Mouse (Mus musculus): ENCODE results near the gene Specc1l. TPM values are rescaled to one million over a fixed set of nuclear protein-coding genes. Genes with fewer than 3 reads are reported as not detected.
"Not testable (repeated sequence)": the region's sequence is repeated elsewhere in the genome, so short reads cannot be mapped to it uniquely, and the experiment has no call there.

Gene Specc1l
- polyA plus RNA-seq, 1 experiment from 2014 or later, result 5.6 TPM

GRCm38 (mm10) chr10:75288579-75288978 is 76.7 kb downstream of the Specc1l start:
- 40% methylated on average over 7 of the region's 7 CpGs for WGBS (ENCODE audit: insufficient replicate concordance)
- ATAC-seq (ENCODE audit: low read depth), result no peak
- H3K4me2 ChIP-seq, result no peak overlapping the region
- peaks cover 6% of the 10 kb centered on the region; the same call in 1 of the 2 replicates for H3K36me3 ChIP-seq
- H3K9ac ChIP-seq, result no peak overlapping the region
- no peak overlapping the region for H3K27ac ChIP-seq
- no peak for DNase-seq
- peaks cover 13% of the 10 kb centered on the region for H3K4me1 ChIP-seq (replicated peaks)
- no peak overlapping the region for H3K4me3 ChIP-seq (replicated peaks)
- H3K9me3 ChIP-seq (replicated peaks), result no peaks in the 10 kb centered on the region
- H3K27me3 ChIP-seq, result no peaks in the 10 kb centered on the region

GRCm38 (mm10) chr10:75289392-75289791 is 77.5 kb downstream of the Specc1l start:
- H3K27me3 ChIP-seq, result no peaks in the 10 kb centered on the region
- H3K4me3 ChIP-seq (replicated peaks), result no peak overlapping the region
- no peak overlapping the region for H3K27ac ChIP-seq
- H3K36me3 ChIP-seq, result no peaks in the 10 kb centered on the region
- H3K9me3 ChIP-seq (replicated peaks), result no peaks in the 10 kb centered on the region
- WGBS (ENCODE audit: insufficient replicate concordance), result 41% methylated on average over 4 of the region's 4 CpGs
- H3K4me2 ChIP-seq, result no peak overlapping the region
- DNase-seq (no peak), ATAC-seq (ENCODE audit: low read depth) (no peak)
- no peak overlapping the region for H3K9ac ChIP-seq
- peaks cover 13% of the 10 kb centered on the region for H3K4me1 ChIP-seq (replicated peaks)

GRCm38 (mm10) chr10:75290650-75291049 is 78.8 kb downstream of the Specc1l start:
- Histone ChIP-seq H3K9ac (no peak overlapping the region), H3K4me1 (replicated peaks) (peaks cover 13% of the 10 kb centered on the region), H3K27ac (no peak overlapping the region), H3K4me2 (no peak overlapping the region), H3K36me3 (no peaks in the 10 kb centered on the region), H3K9me3 (replicated peaks) (no peaks in the 10 kb centered on the region), H3K27me3 (no peaks in the 10 kb centered on the region), H3K4me3 (replicated peaks) (no peak overlapping the region)
- 73% methylated on average over 5 of the region's 5 CpGs for WGBS (ENCODE audit: insufficient replicate concordance)
- ATAC-seq (ENCODE audit: low read depth) (no peak), DNase-seq (no peak)

GRCm38 (mm10) chr10:75291338-75291737 is 79.5 kb downstream of the Specc1l start:
- Histone ChIP-seq H3K4me2 (no peak overlapping the region), H3K27me3 (no peaks in the 10 kb centered on the region), H3K9ac (no peak overlapping the region), H3K9me3 (replicated peaks) (no peaks in the 10 kb centered on the region), H3K4me3 (replicated peaks) (no peak overlapping the region), H3K4me1 (replicated peaks) (peaks cover 13% of the 10 kb centered on the region), H3K27ac (no peak overlapping the region), H3K36me3 (0 out of 2 replicates have a peak, but pooled peaks cover 3% of the 10 kb centered on the region)
- ATAC-seq (ENCODE audit: low read depth) (peak; percentile 68), DNase-seq (no peak)
- 54% methylated on average over 1 of the region's 1 CpGs for WGBS (ENCODE audit: insufficient replicate concordance)

GRCm38 (mm10) chr10:75292206-75292605 is 80.3 kb downstream of the Specc1l start:
- H3K4me2 ChIP-seq; H3K27ac ChIP-seq; H3K27me3 ChIP-seq; H3K36me3 ChIP-seq; DNase-seq; H3K9ac ChIP-seq; ATAC-seq (ENCODE audit: low read depth); H3K9me3 ChIP-seq (replicated peaks); H3K4me3 ChIP-seq (replicated peaks): not testable (repeated sequence)
- H3K4me1 ChIP-seq (replicated peaks), result peaks cover 13% of the 10 kb centered on the region
- WGBS (ENCODE audit: insufficient replicate concordance), result 76% methylated on average over 8 of the region's 8 CpGs

GRCm38 (mm10) chr10:75293288-75293687 is 81.4 kb downstream of the Specc1l start:
- ATAC-seq (ENCODE audit: low read depth) (no peak), DNase-seq (no peak)
- no peak overlapping the region for H3K4me3 ChIP-seq (replicated peaks)
- no peaks in the 10 kb centered on the region for H3K27me3 ChIP-seq
- no peaks in the 10 kb centered on the region for H3K9me3 ChIP-seq (replicated peaks)
- H3K9ac ChIP-seq, result no peak overlapping the region
- H3K27ac ChIP-seq, result no peak overlapping the region
- WGBS (ENCODE audit: insufficient replicate concordance), result 11% methylated on average over 3 of the region's 3 CpGs
- no peak overlapping the region for H3K4me2 ChIP-seq
- H3K4me1 ChIP-seq (replicated peaks), result peaks cover 13% of the 10 kb centered on the region
- H3K36me3 ChIP-seq, result 0 out of 2 replicates have a peak, but pooled peaks cover 6% of the 10 kb centered on the region

- ATAC-seq (ENCODE audit: low read depth), result no peak
- H3K4me1 ChIP-seq (replicated peaks), result peaks cover 9% of the 10 kb centered on the region
- 68% methylated on average over 4 of the region's 4 CpGs for whole genome bisulfite sequencing (ENCODE audit: insufficient replicate concordance)
- H3K27ac ChIP-seq, result no peak overlapping the region
- H3K9me3 ChIP-seq (replicated peaks), result no peaks in the 10 kb centered on the region
- H3K9ac ChIP-seq, result no peak overlapping the region
- H3K4me3 ChIP-seq (replicated peaks), result no peak overlapping the region
- no peak for DNase-seq
- H3K36me3 ChIP-seq, result 0 out of 2 replicates have a peak, but pooled peaks cover 11% of the 10 kb centered on the region
- no peak overlapping the region for H3K4me2 ChIP-seq
- no peaks in the 10 kb centered on the region for H3K27me3 ChIP-seq
These were observed 82.5 kb downstream of the Specc1l start for GRCm38 (mm10) chr10:75294362-75294761.

GRCm38 (mm10) chr10:75294926-75295325 is 83.1 kb downstream of the Specc1l start:
- H3K27me3 ChIP-seq, result no peaks in the 10 kb centered on the region
- DNase-seq, result no peak
- 54% methylated on average over 4 of the region's 4 CpGs for WGBS (ENCODE audit: insufficient replicate concordance)

GRCm38 (mm10) chr10:75298608-75299007 is 86.7 kb downstream of the Specc1l start:
- Histone ChIP-seq H3K4me1 (replicated peaks) (peaks cover 30% of the 10 kb centered on the region), H3K9me3 (replicated peaks) (no peaks in the 10 kb centered on the region), H3K27ac (no peak overlapping the region), H3K9ac (no peak overlapping the region), H3K4me3 (replicated peaks) (no peak overlapping the region), H3K36me3 (peaks cover 17% of the 10 kb centered on the region; the same call in 1 of the 2 replicates), H3K27me3 (no peaks in the 10 kb centered on the region), H3K4me2 (no peak overlapping the region)
- no peak for DNase-seq
- ATAC-seq (ENCODE audit: low read depth), result no peak
- WGBS (ENCODE audit: insufficient replicate concordance), result 71% methylated on average over 5 of the region's 5 CpGs

More at GRCm38 (mm10) chr10:75294926-75295325, 83.1 kb downstream of the Specc1l start:
- H3K4me2 ChIP-seq, result no peak overlapping the region
- H3K9me3 ChIP-seq (replicated peaks), result no peaks in the 10 kb centered on the region
- no peak overlapping the region for H3K27ac ChIP-seq
- H3K36me3 ChIP-seq, result 0 out of 2 replicates have a peak, but pooled peaks cover 11% of the 10 kb centered on the region
- H3K4me1 ChIP-seq (replicated peaks), result peaks cover 9% of the 10 kb centered on the region
- H3K4me3 ChIP-seq (replicated peaks), result no peak overlapping the region
- no peak for ATAC-seq (ENCODE audit: low read depth)
- no peak overlapping the region for H3K9ac ChIP-seq

- 60% methylated on average over 5 of the region's 5 CpGs for WGBS (ENCODE audit: insufficient replicate concordance)
- no peak for ATAC-seq (ENCODE audit: low read depth)
These were observed 88.0 kb downstream of the Specc1l start for GRCm38 (mm10) chr10:75299785-75300418.

GRCm38 (mm10) chr10:75301195-75301806 is 89.4 kb downstream of the Specc1l start:
- no peak overlapping the region for H3K9ac ChIP-seq
- no peak overlapping the region for H3K4me3 ChIP-seq (replicated peaks)
- H3K36me3 ChIP-seq, result peaks cover 22% of the 10 kb centered on the region; the same call in 1 of the 2 replicates
- WGBS (ENCODE audit: insufficient replicate concordance), result 43% methylated on average over 12 of the region's 12 CpGs
- ATAC-seq (ENCODE audit: low read depth) (no peak), DNase-seq (no peak)
- H3K9me3 ChIP-seq (replicated peaks), result no peaks in the 10 kb centered on the region
- no peak overlapping the region for H3K4me2 ChIP-seq
- peaks cover 52% of the 10 kb centered on the region for H3K4me1 ChIP-seq (replicated peaks)
- H3K27ac ChIP-seq, result peak overlapping the region; percentile 50
- no peaks in the 10 kb centered on the region for H3K27me3 ChIP-seq

More at GRCm38 (mm10) chr10:75299785-75300418, 88.0 kb downstream of the Specc1l start:
- no peak overlapping the region for H3K27ac ChIP-seq
- DNase-seq, result no peak
- no peak overlapping the region for H3K4me2 ChIP-seq
- H3K9me3 ChIP-seq (replicated peaks), result no peaks in the 10 kb centered on the region
- H3K4me3 ChIP-seq (replicated peaks), result no peak overlapping the region
- H3K4me1 ChIP-seq (replicated peaks), result peaks cover 43% of the 10 kb centered on the region
- no peaks in the 10 kb centered on the region for H3K27me3 ChIP-seq
- H3K36me3 ChIP-seq, result peaks cover 18% of the 10 kb centered on the region; the same call in 1 of the 2 replicates
- H3K9ac ChIP-seq, result no peak overlapping the region

Measured in liver, embryonic 13.5 days (tissue).